In genomic region chr2:83705580-83706158, GRCm38 (mm10) we compare ENCODE assay signal across 16 mouse cellular contexts. TPM values are rescaled to one million over a fixed set of nuclear protein-coding genes. Genes with fewer than 3 reads are reported as not detected.
DNase-seq lines count a peak whose midpoint lies in the region; ATAC-seq lines count a peak whose summit lies in the region.
"Had no signal": no experiment of that assay in that cellular context is flagged by ENCODE, and none has a peak within 500 bp of the region (broad histone marks: within the 10 kb centered on the region; RNA-seq: fewer than 3 reads in every experiment).

No protein-coding gene starts in this region.

- peaks cover 38% of the 10 kb centered on the region for H3K4me1 ChIP-seq in embryonic facial prominence, embryonic 10.5 days
- H3K4me1 ChIP-seq in heart, embryonic 15.5 days (replicated peaks) = peaks cover 14% of the 10 kb centered on the region

- no peak; the same call in 1 of the 2 replicates for ATAC-seq in heart, embryonic 15.5 days (replicated peaks; ENCODE audit: insufficient number of reproducible peaks, insufficient read depth, low FRiP score, low read depth)
- ATAC-seq: CD4-positive, CD25-positive, alpha-beta regulatory T cell, adult 4 months; forebrain, embryonic 16.5 days; intestine, embryonic 16.5 days had no signal

- H3K27me3 ChIP-seq in embryonic facial prominence, embryonic 10.5 days (replicated peaks; ENCODE audit: low read depth, poor library complexity, severe bottlenecking) = no peaks in the 10 kb centered on the region
- no peaks in the 10 kb centered on the region for H3K27me3 ChIP-seq in heart, embryonic 15.5 days

- H3K9me3 ChIP-seq in embryonic facial prominence, embryonic 10.5 days = no peaks in the 10 kb centered on the region
- no peaks in the 10 kb centered on the region for H3K9me3 ChIP-seq in heart, embryonic 15.5 days (replicated peaks)

- DNase-seq in kidney, postnatal 10 days = peak; percentile 39
- DNase-seq in kidney, adult 11 months = no peak
- DNase-seq in embryonic facial prominence, embryonic 10.5 days (ENCODE audit: low spot score) = no peak
- peak; percentile 44 for DNase-seq in lung, postnatal 36 days
- DNase-seq in left cerebral cortex, postnatal 10 days (ENCODE audit: extremely low spot score in 1 of 2, low spot score in 2 of 2) = no peak
- DNase-seq in gastrocnemius, adult 8-10 months (ENCODE audit: low spot score in 2 of 2) = no peak
- no peak for DNase-seq in adrenal gland, adult 2 months
- DNase-seq: adrenal gland, postnatal 10 days; cerebellum, adult 8-10 months; layer of hippocampus, postnatal 36 days; midbrain, embryonic 14.5 days had no signal

- 0 out of 2 replicates have a peak overlapping the region, but pooled peaks have one; percentile 11 for H3K4me2 ChIP-seq in heart, embryonic 15.5 days

- intact Hi-C loops in left cerebral cortex, postnatal 10 days (cut with DNase I) = no loop called here

- no peak overlapping the region for H3K4me3 ChIP-seq in embryonic facial prominence, embryonic 10.5 days
- H3K4me3 ChIP-seq in heart, embryonic 15.5 days = no peak overlapping the region

- H3K27ac ChIP-seq in embryonic facial prominence, embryonic 10.5 days (replicated peaks) = peak overlapping the region; percentile 57; the same call in 1 of the 2 replicates
- 0 out of 2 replicates have a peak overlapping the region, but pooled peaks have one; percentile 33 for H3K27ac ChIP-seq in heart, embryonic 15.5 days
- H3K27ac ChIP-seq: liver, embryonic 14.5 days had no signal

- WGBS in embryonic facial prominence, embryonic 10.5 days = 76% methylated on average over 9 of the region's 9 CpGs
- WGBS in heart, embryonic 15.5 days = 53% methylated on average over 9 of the region's 9 CpGs

- H3K36me3 ChIP-seq in embryonic facial prominence, embryonic 10.5 days (replicated peaks) = no peaks in the 10 kb centered on the region
- H3K36me3 ChIP-seq in heart, embryonic 15.5 days = no peaks in the 10 kb centered on the region

- H3K9ac ChIP-seq in heart, embryonic 15.5 days = no peak overlapping the region
- H3K9ac ChIP-seq: liver, embryonic 14.5 days had no signal

RNA-seq across cellular contexts. Expression of gene Itgav, which starts 18.5 kb away (rescaled TPM):
- 54.0 and 55.7 TPM in 2 replicates for polyA plus RNA-seq in embryonic facial prominence, embryonic 10.5 days (2016; fragmentation: Nextera tagmentation; extraction: Ambion mirVana)
- polyA plus RNA-seq in heart, embryonic 15.5 days (2015; fragmentation: Nextera tagmentation; extraction: Ambion mirVana) = 54.0 and 58.7 TPM in 2 replicates
- total RNA-seq in left cerebral cortex, postnatal 10 days (2021) = 10 to 100 TPM; 55.3 to 69.3 TPM
- total RNA-seq in gastrocnemius, adult 8-10 months (2022) = 10 to 100 TPM; 39.5 to 53.4 (median 47.1) TPM
- total RNA-seq in adrenal gland, adult 2 months (2021) = 100 to 1,000 TPM; 127 to 133 TPM
- 196 and 209 TPM in 2 replicates for polyA plus RNA-seq in adrenal gland, adult 2 months (2012; rRNA removed)

Comparison
In these comparisons a context has a peak if more than half of its experiments do, and no peak if none do; other contexts are left out.
1. DNase-seq: peak in kidney, postnatal 10 days (single experiment) and lung, postnatal 36 days (single experiment); none in kidney, adult 11 months (single experiment), embryonic facial prominence, embryonic 10.5 days (single experiment), left cerebral cortex, postnatal 10 days (0 of 2), gastrocnemius, adult 8-10 months (0 of 2) and adrenal gland, adult 2 months (single experiment).